Mouse (Mus musculus): ENCODE data around the gene Rabgap1l. TPM values are rescaled to one million over a fixed set of nuclear protein-coding genes. Genes with fewer than 3 reads are reported as not detected.
"Not testable (repeated sequence)": the region's sequence is repeated elsewhere in the genome, so short reads cannot be mapped to it uniquely, and the experiment has no call there.

The Rabgap1l gene
- total and polyA plus RNA-seq, 2 experiments from 2014 or later = 27.4 to 140 TPM

- H3K9ac ChIP-seq = no peak overlapping the region
- no peaks in the 10 kb centered on the region for H3K4me1 ChIP-seq (ENCODE audit: insufficient read depth)
- no peak for ATAC-seq
- no peak for DNase-seq
- H3K27me3 ChIP-seq (ENCODE audit: insufficient read depth, low read length) = no peaks in the 10 kb centered on the region
- H3K4me2 ChIP-seq (ENCODE audit: low read depth) = no peak overlapping the region
- H3K27ac ChIP-seq (ENCODE audit: low read depth, low read length) = no peak overlapping the region
- no peaks in the 10 kb centered on the region for H3K9me3 ChIP-seq (ENCODE audit: low read length)
- H3K36me3 ChIP-seq (ENCODE audit: insufficient read depth) = no peaks in the 10 kb centered on the region
- no peak overlapping the region for H3K4me3 ChIP-seq (ENCODE audit: low read depth, low read length)
- TF ChIP-seq CTCF (IDR thresholded peaks at IDR 0.05; ENCODE audit: low read depth) = no peak
- whole genome bisulfite sequencing = 67% methylated on average over 5 of the region's 5 CpGs
Measured at GRCm38 (mm10) chr1:160417196-160417854, 375.7 kb downstream of the Rabgap1l start.

- Histone ChIP-seq H3K9me3 (ENCODE audit: low read length) (no peaks in the 10 kb centered on the region), H3K4me1 (ENCODE audit: insufficient read depth) (no peaks in the 10 kb centered on the region), H3K4me3 (ENCODE audit: low read depth, low read length) (no peak overlapping the region), H3K4me2 (ENCODE audit: low read depth) (no peak overlapping the region), H3K27me3 (ENCODE audit: insufficient read depth, low read length) (no peaks in the 10 kb centered on the region), H3K9ac (no peak overlapping the region), H3K36me3 (ENCODE audit: insufficient read depth) (no peaks in the 10 kb centered on the region), H3K27ac (ENCODE audit: low read depth, low read length) (no peak overlapping the region)
- ATAC-seq (peak; percentile 54; the same call in 1 of the 2 replicates), DNase-seq (peak; percentile 67)
- TF ChIP-seq CTCF (IDR thresholded peaks at IDR 0.05; ENCODE audit: low read depth) = peak; percentile 72
- WGBS = 30% methylated on average over 5 of the region's 5 CpGs
Measured at GRCm38 (mm10) chr1:160410822-160411221, 382.2 kb downstream of the Rabgap1l start.

GRCm38 (mm10) chr1:160409689-160410088 is 383.3 kb downstream of the Rabgap1l start:
- not testable (repeated sequence) for H3K4me2 ChIP-seq (ENCODE audit: low read depth); H3K9me3 ChIP-seq (ENCODE audit: low read length); H3K4me3 ChIP-seq (ENCODE audit: low read depth, low read length); H3K27me3 ChIP-seq (ENCODE audit: insufficient read depth, low read length); H3K4me1 ChIP-seq (ENCODE audit: insufficient read depth); H3K9ac ChIP-seq; ATAC-seq; H3K36me3 ChIP-seq (ENCODE audit: insufficient read depth); H3K27ac ChIP-seq (ENCODE audit: low read depth, low read length); DNase-seq
- 95% methylated on average over 4 of the region's 4 CpGs for WGBS

- H3K4me1 ChIP-seq (ENCODE audit: insufficient read depth) = no peaks in the 10 kb centered on the region
- DNase-seq (no peak), ATAC-seq (no peak)
- no peaks in the 10 kb centered on the region for H3K27me3 ChIP-seq (ENCODE audit: insufficient read depth, low read length)
- no peak overlapping the region for H3K9ac ChIP-seq
- no peak overlapping the region for H3K4me2 ChIP-seq (ENCODE audit: low read depth)
- no peaks in the 10 kb centered on the region for H3K36me3 ChIP-seq (ENCODE audit: insufficient read depth)
- WGBS = 85% methylated on average over 1 of the region's 1 CpGs
- no peak overlapping the region for H3K27ac ChIP-seq (ENCODE audit: low read depth, low read length)
- no peak overlapping the region for H3K4me3 ChIP-seq (ENCODE audit: low read depth, low read length)
- H3K9me3 ChIP-seq (ENCODE audit: low read length) = no peaks in the 10 kb centered on the region
- TF ChIP-seq CTCF (IDR thresholded peaks at IDR 0.05; ENCODE audit: low read depth) = no peak
Measured at GRCm38 (mm10) chr1:160409123-160409522, 383.9 kb downstream of the Rabgap1l start.

GRCm38 (mm10) chr1:160408302-160408897 is 384.6 kb downstream of the Rabgap1l start:
- no peak overlapping the region for H3K9ac ChIP-seq
- DNase-seq = no peak
- ATAC-seq = no peak
- no peaks in the 10 kb centered on the region for H3K36me3 ChIP-seq (ENCODE audit: insufficient read depth)
- no peak for TF ChIP-seq CTCF (IDR thresholded peaks at IDR 0.05; ENCODE audit: low read depth)
- WGBS = 71% methylated on average over 4 of the region's 4 CpGs
- no peak overlapping the region for H3K27ac ChIP-seq (ENCODE audit: low read depth, low read length)
- H3K4me2 ChIP-seq (ENCODE audit: low read depth) = no peak overlapping the region
- H3K9me3 ChIP-seq (ENCODE audit: low read length) = no peaks in the 10 kb centered on the region
- no peaks in the 10 kb centered on the region for H3K4me1 ChIP-seq (ENCODE audit: insufficient read depth)
- no peaks in the 10 kb centered on the region for H3K27me3 ChIP-seq (ENCODE audit: insufficient read depth, low read length)
- H3K4me3 ChIP-seq (ENCODE audit: low read depth, low read length) = no peak overlapping the region

GRCm38 (mm10) chr1:160399428-160399827 is 393.6 kb downstream of the Rabgap1l start:
- H3K27ac ChIP-seq (ENCODE audit: low read depth, low read length) = no peak overlapping the region
- no peaks in the 10 kb centered on the region for H3K4me1 ChIP-seq (ENCODE audit: insufficient read depth)
- H3K36me3 ChIP-seq (ENCODE audit: insufficient read depth) = no peaks in the 10 kb centered on the region
- H3K4me3 ChIP-seq (ENCODE audit: low read depth, low read length) = no peak overlapping the region
- DNase-seq = peak; percentile 80
- H3K4me2 ChIP-seq (ENCODE audit: low read depth) = no peak overlapping the region
- TF ChIP-seq CTCF (IDR thresholded peaks at IDR 0.05; ENCODE audit: low read depth) = peak; percentile 77
- no peaks in the 10 kb centered on the region for H3K9me3 ChIP-seq (ENCODE audit: low read length)
- H3K9ac ChIP-seq = no peak overlapping the region
- no peak; the same call in 1 of the 2 replicates for ATAC-seq
- H3K27me3 ChIP-seq (ENCODE audit: insufficient read depth, low read length) = no peaks in the 10 kb centered on the region

GRCm38 (mm10) chr1:160397037-160397436 is 396.0 kb downstream of the Rabgap1l start:
- no peak for TF ChIP-seq CTCF (IDR thresholded peaks at IDR 0.05; ENCODE audit: low read depth)
- no peaks in the 10 kb centered on the region for H3K4me1 ChIP-seq (ENCODE audit: insufficient read depth)
- H3K9ac ChIP-seq = no peak overlapping the region
- DNase-seq = no peak
- no peaks in the 10 kb centered on the region for H3K27me3 ChIP-seq (ENCODE audit: insufficient read depth, low read length)
- ATAC-seq = no peak
- H3K27ac ChIP-seq (ENCODE audit: low read depth, low read length) = no peak overlapping the region
- no peak overlapping the region for H3K4me2 ChIP-seq (ENCODE audit: low read depth)
- no peaks in the 10 kb centered on the region for H3K36me3 ChIP-seq (ENCODE audit: insufficient read depth)
- H3K9me3 ChIP-seq (ENCODE audit: low read length) = no peaks in the 10 kb centered on the region
- WGBS = 63% methylated on average over 2 of the region's 2 CpGs
- no peak overlapping the region for H3K4me3 ChIP-seq (ENCODE audit: low read depth, low read length)

Data from forebrain, postnatal 0 days (tissue).